Mouse (Mus musculus) cortical plate, adult 2 months (tissue): ENCODE measurements around the gene Edem1. TPM values are rescaled to one million over a fixed set of nuclear protein-coding genes. Genes with fewer than 3 reads are reported as not detected.

Source experiments
- H3K27ac ChIP-seq: fragments of 200-500 bp; 2 replicates; pipeline ENCODE4 v1.5.1; 2012; ENCODE audit warnings: low read length, control low read depth, inconsistent platforms; ENCODE audit not compliant: insufficient read depth
- H3K4me1 ChIP-seq: fragments of 200-500 bp; 2 replicates; pipeline ENCODE4 v1.6.1; 2011; ENCODE audit warnings: low read length; ENCODE audit not compliant: control insufficient read depth, insufficient read depth
- H3K4me3 ChIP-seq: fragments of 200-500 bp; 2 replicates; pipeline ENCODE4 v1.5.1; 2011; ENCODE audit warnings: mild to moderate bottlenecking, low read length, control low read depth; ENCODE audit not compliant: insufficient read depth
- CTCF ChIP-seq: fragments of 200-500 bp; IDR thresholded peaks from 2 replicates; pipeline ENCODE4 v1.5.1; 2011; ENCODE audit warnings: mild to moderate bottlenecking, control low read depth, low read length; ENCODE audit not compliant: insufficient read depth; ENCODE audit errors: extremely low read depth
- POLR2A ChIP-seq: fragments of 200-500 bp; IDR thresholded peaks from 2 replicates; pipeline ENCODE4 v1.6.1; 2011; ENCODE audit warnings: mild to moderate bottlenecking, low read length, control low read depth; ENCODE audit not compliant: insufficient read depth; ENCODE audit errors: extremely low read depth
- polyA plus RNA-seq: library from polyadenylated mRNA; depleted of rRNA; stranded (reverse); fragments of >200 nt; gene quantifications from 2 replicates; pipeline ENCODE4 v1.2.3, GENCODE M21; 2012; rRNA removed

The Edem1 gene
- polyA plus RNA-seq = 12.9 and 13.2 TPM in 2 replicates

GRCm38 (mm10) chr6:108828234-108828868 lies at the start of gene Edem1:
TSS of gene Edem1 (plus strand) at chr6:108828641.
- Histone ChIP-seq H3K4me1 (peaks cover 1% of the 10 kb centered on the region; the same call in 1 of the 2 replicates), H3K4me3 (peak within 1 kb of the TSS; percentile 81), H3K27ac (peak within 1 kb of the TSS; percentile 81)
- TF ChIP-seq POLR2A = peak; percentile 44; the same call in 1 of the 2 replicates
- TF ChIP-seq CTCF = no peak

GRCm38 (mm10) chr6:108781865-108782264 lies 46.6 kb upstream of the Edem1 start:
- Histone ChIP-seq H3K4me1 (peaks cover 9% of the 10 kb centered on the region), H3K27ac (no peak overlapping the region), H3K4me3 (no peak overlapping the region)
- no peak for TF ChIP-seq CTCF
- TF ChIP-seq POLR2A = no peak

- TF ChIP-seq CTCF (peak; percentile 84), POLR2A (peak; percentile 73)
These were observed 45.8 kb upstream of the Edem1 start, which contains the start of gene Arl8b for GRCm38 (mm10) chr6:108782526-108783183. TSS of gene Arl8b (plus strand) at chr6:108783099.

GRCm38 (mm10) chr6:108783184-108783881 lies 45.1 kb upstream of the Edem1 start:
- Histone ChIP-seq H3K27ac (peak overlapping the region; percentile 76), H3K4me1 (peaks cover 9% of the 10 kb centered on the region), H3K4me3 (peak overlapping the region; percentile 90)
- TF ChIP-seq CTCF = no peak
- no peak for TF ChIP-seq POLR2A

More at GRCm38 (mm10) chr6:108782526-108783183, 45.8 kb upstream of the Edem1 start, which contains the start of gene Arl8b:
- Histone ChIP-seq H3K27ac (peak within 1 kb of the TSS; percentile 76), H3K4me3 (peak within 1 kb of the TSS; percentile 90), H3K4me1 (peaks cover 9% of the 10 kb centered on the region)

- no peak for TF ChIP-seq POLR2A
- no peak for TF ChIP-seq CTCF
- no peak overlapping the region for H3K27ac ChIP-seq
- H3K4me1 ChIP-seq = peaks cover 9% of the 10 kb centered on the region
- H3K4me3 ChIP-seq = peak overlapping the region; percentile 90
These were observed 44.4 kb upstream of the Edem1 start for GRCm38 (mm10) chr6:108784056-108784455.

GRCm38 (mm10) chr6:108784796-108785195 lies 43.6 kb upstream of the Edem1 start:
- Histone ChIP-seq H3K4me1 (peaks cover 9% of the 10 kb centered on the region), H3K27ac (no peak overlapping the region), H3K4me3 (peak overlapping the region; percentile 90; the same call in 1 of the 2 replicates)
- no peak for TF ChIP-seq POLR2A
- TF ChIP-seq CTCF = no peak

GRCm38 (mm10) chr6:108785551-108785950 lies 42.9 kb upstream of the Edem1 start:
- Histone ChIP-seq H3K27ac (no peak overlapping the region), H3K4me3 (no peak overlapping the region), H3K4me1 (peaks cover 9% of the 10 kb centered on the region)
- TF ChIP-seq CTCF (no peak), POLR2A (no peak)

- no peak for TF ChIP-seq POLR2A
- no peak for TF ChIP-seq CTCF
- H3K27ac ChIP-seq = no peak overlapping the region
- 0 out of 2 replicates have a peak, but pooled peaks cover 1% of the 10 kb centered on the region for H3K4me1 ChIP-seq
These were observed 36.9 kb upstream of the Edem1 start for GRCm38 (mm10) chr6:108791498-108791897.

GRCm38 (mm10) chr6:108795912-108796311 lies 32.5 kb upstream of the Edem1 start:
- Histone ChIP-seq H3K4me1 (peaks cover 3% of the 10 kb centered on the region; the same call in 1 of the 2 replicates), H3K4me3 (no peak overlapping the region), H3K27ac (no peak overlapping the region)
- TF ChIP-seq CTCF (no peak), POLR2A (no peak)

More at GRCm38 (mm10) chr6:108791498-108791897, 36.9 kb upstream of the Edem1 start:
- no peak overlapping the region for H3K4me3 ChIP-seq
